Mouse (Mus musculus): ENCODE results near the gene Gm15517.
"Not testable (repeated sequence)": the region's sequence is repeated elsewhere in the genome, so short reads cannot be mapped to it uniquely, and the experiment has no call there.

Gene Gm15517

GRCm38 (mm10) chr7:44261147-44261546, at the start of gene Gm15517:
Gene Gm15517 (plus strand): TSS chr7:44261447.
- no peak for DNase-seq (ENCODE audit: low spot score in 2 of 2)

- no peak for DNase-seq (ENCODE audit: low spot score in 2 of 2)
Measured at GRCm38 (mm10) chr7:44215645-44216044, 45.6 kb upstream of the Gm15517 start, which contains the start of gene Klk1b5. Gene Klk1b5 (plus strand): TSS chr7:44215945.

- not testable (repeated sequence) for DNase-seq (ENCODE audit: low spot score in 2 of 2)
Measured at GRCm38 (mm10) chr7:44221601-44222000, 39.6 kb upstream of the Gm15517 start.

- DNase-seq (ENCODE audit: low spot score in 2 of 2) = not testable (repeated sequence)
Measured at GRCm38 (mm10) chr7:44222335-44222734, 38.9 kb upstream of the Gm15517 start.

GRCm38 (mm10) chr7:44225076-44225475, 36.2 kb upstream of the Gm15517 start, which contains the start of gene Klk1:
Gene Klk1 (plus strand): TSS chr7:44225360.
- no peak for DNase-seq (ENCODE audit: low spot score in 2 of 2)

GRCm38 (mm10) chr7:44235909-44236308, 25.3 kb upstream of the Gm15517 start, which contains the start of gene Gm36864:
Gene Gm36864 (plus strand): TSS chr7:44236177.
- no peak for DNase-seq (ENCODE audit: low spot score in 2 of 2)

- no peak for DNase-seq (ENCODE audit: low spot score in 2 of 2)
Measured at GRCm38 (mm10) chr7:44239913-44240312, 21.3 kb upstream of the Gm15517 start.

GRCm38 (mm10) chr7:44240712-44241111, 20.5 kb upstream of the Gm15517 start:
- no peak for DNase-seq (ENCODE audit: low spot score in 2 of 2)

GRCm38 (mm10) chr7:44241163-44241562, 20.1 kb upstream of the Gm15517 start:
- DNase-seq (ENCODE audit: low spot score in 2 of 2) = no peak

- no peak for DNase-seq (ENCODE audit: low spot score in 2 of 2)
Measured at GRCm38 (mm10) chr7:44244080-44244479, 17.2 kb upstream of the Gm15517 start.

GRCm38 (mm10) chr7:44246055-44246983, 14.9 kb upstream of the Gm15517 start, which contains the start of the genes 1700028J19Rik and 2410002F23Rik:
Gene 1700028J19Rik (minus strand): TSS chr7:44246695.
Gene 2410002F23Rik (plus strand): TSS chr7:44246722.
- peak; percentile 84 to 94 for DNase-seq (ENCODE audit: low spot score in 2 of 2)

GRCm38 (mm10) chr7:44246984-44247470, 14.2 kb upstream of the Gm15517 start:
- DNase-seq (ENCODE audit: low spot score in 2 of 2) = no peak

GRCm38 (mm10) chr7:44247971-44248370, 13.3 kb upstream of the Gm15517 start:
- DNase-seq (ENCODE audit: low spot score in 2 of 2) = no peak

- no peak for DNase-seq (ENCODE audit: low spot score in 2 of 2)
Measured at GRCm38 (mm10) chr7:44249248-44249647, 12.0 kb upstream of the Gm15517 start.

GRCm38 (mm10) chr7:44250732-44251275, 10.4 kb upstream of the Gm15517 start:
- DNase-seq (ENCODE audit: low spot score in 2 of 2) = not testable (repeated sequence)

GRCm38 (mm10) chr7:44253023-44253616, 8.1 kb upstream of the Gm15517 start:
- DNase-seq (ENCODE audit: low spot score in 2 of 2) = no peak

GRCm38 (mm10) chr7:44254930-44255329, 6.3 kb upstream of the Gm15517 start:
- DNase-seq (ENCODE audit: low spot score in 2 of 2) = no peak

- no peak for DNase-seq (ENCODE audit: low spot score in 2 of 2)
Measured at GRCm38 (mm10) chr7:44257278-44257677, 4.0 kb upstream of the Gm15517 start, which contains the start of gene Acp4. Gene Acp4 (minus strand): TSS chr7:44257378.

GRCm38 (mm10) chr7:44260410-44260809, 837 bp upstream of the Gm15517 start:
- no peak for DNase-seq (ENCODE audit: low spot score in 2 of 2)

- peak; percentile 86 to 97 for DNase-seq (ENCODE audit: low spot score in 2 of 2)
Measured at GRCm38 (mm10) chr7:44262791-44263643, 1.8 kb downstream of the Gm15517 start.

GRCm38 (mm10) chr7:44268117-44268516, 6.9 kb downstream of the Gm15517 start:
- DNase-seq (ENCODE audit: low spot score in 2 of 2) = no peak
